Mouse (Mus musculus): ENCODE measurements at regions not wholly inside any gene's neighbourhood (a gene's known extent, or its start where the extent isn't known, plus 50 kb on each side); places are given as distances from the start of the nearest gene placed in this dataset.

- no peak for DNase-seq
These were observed 424.5 kb downstream of the Cd83 start for GRCm38 (mm10) chr13:44209036-44209435.

- no peak for DNase-seq
These were observed 425.5 kb downstream of the Cd83 start for GRCm38 (mm10) chr13:44210123-44210522.

- DNase-seq = no peak
These were observed 427.8 kb downstream of the Cd83 start for GRCm38 (mm10) chr13:44212356-44212755.

- no peak for DNase-seq
These were observed 428.4 kb downstream of the Cd83 start for GRCm38 (mm10) chr13:44212936-44213335.

GRCm38 (mm10) chr13:44218266-44218665 is 433.7 kb downstream of the Cd83 start:
- no peak for DNase-seq

- no peak for DNase-seq
These were observed 437.1 kb downstream of the Cd83 start for GRCm38 (mm10) chr13:44221721-44222120.

GRCm38 (mm10) chr13:44222335-44222734 is 437.8 kb downstream of the Cd83 start:
- DNase-seq = peak in 1 of 2 experiments; percentile 15

- DNase-seq = no peak
These were observed 443.3 kb downstream of the Cd83 start for GRCm38 (mm10) chr13:44227706-44228459.

- DNase-seq = peak in 1 of 2 experiments; percentile 15
These were observed 444.1 kb downstream of the Cd83 start for GRCm38 (mm10) chr13:44228540-44229135.

GRCm38 (mm10) chr13:44229136-44229611 is 444.6 kb downstream of the Cd83 start:
- DNase-seq = no peak

GRCm38 (mm10) chr13:44231403-44231802 is 446.8 kb downstream of the Cd83 start:
- DNase-seq = no peak

- DNase-seq = no peak
These were observed 447.5 kb downstream of the Cd83 start for GRCm38 (mm10) chr13:44231868-44232715.

- DNase-seq = no peak
These were observed 448.1 kb downstream of the Cd83 start for GRCm38 (mm10) chr13:44232716-44233051.

- DNase-seq = no peak
These were observed 449.7 kb downstream of the Cd83 start for GRCm38 (mm10) chr13:44234241-44234640.

- DNase-seq = no peak
These were observed 450.7 kb downstream of the Cd83 start for GRCm38 (mm10) chr13:44235236-44235635.

GRCm38 (mm10) chr13:44235941-44236340 is 451.4 kb downstream of the Cd83 start:
- peak; percentile 9 to 12 for DNase-seq

GRCm38 (mm10) chr13:44238308-44238707 is 453.7 kb downstream of the Cd83 start:
- peak; percentile 17 to 22 for DNase-seq

GRCm38 (mm10) chr13:44243211-44243610 is 458.6 kb downstream of the Cd83 start:
- peak; percentile 42 to 43 for DNase-seq

- DNase-seq = no peak
These were observed 462.2 kb downstream of the Cd83 start for GRCm38 (mm10) chr13:44246714-44247251.

- DNase-seq = no peak
These were observed 463.3 kb downstream of the Cd83 start for GRCm38 (mm10) chr13:44247861-44248260.

GRCm38 (mm10) chr13:44248401-44248800 is 463.8 kb downstream of the Cd83 start:
- DNase-seq = no peak

- no peak for DNase-seq
These were observed 464.5 kb downstream of the Cd83 start for GRCm38 (mm10) chr13:44249119-44249518.

Measured in kidney, adult 8-10 months (tissue).